Mouse (Mus musculus): ENCODE measurements around the gene Nos2. TPM values are rescaled to one million over a fixed set of nuclear protein-coding genes. Genes with fewer than 3 reads are reported as not detected.
"Not testable (repeated sequence)": the region's sequence is repeated elsewhere in the genome, so short reads cannot be mapped to it uniquely, and the experiment has no call there.

The Nos2 gene
- polyA plus RNA-seq, 1 experiment, result 0.06 TPM

DNA sequence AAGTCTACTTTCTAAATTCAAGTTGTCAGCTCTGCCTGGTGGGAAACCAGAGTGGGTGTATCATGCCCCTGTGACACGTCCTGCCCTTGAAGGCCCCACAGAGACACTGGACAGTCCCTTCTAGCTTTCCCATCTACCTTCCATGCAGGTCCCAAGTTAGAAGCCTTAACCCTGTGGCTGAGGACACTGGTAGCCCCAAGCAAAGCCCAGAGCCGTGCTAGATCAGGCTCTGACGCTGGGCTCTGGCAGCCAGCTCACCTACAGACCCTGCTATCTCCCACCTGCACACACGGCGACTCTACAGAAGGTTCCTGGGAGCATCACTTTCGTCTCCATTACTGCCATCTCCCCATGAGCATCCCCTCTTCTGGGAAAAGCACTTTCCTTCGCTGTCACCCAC is 63.0 kb downstream of the Nos2 start:
- no peaks in the 10 kb centered on the region for H3K9me3 ChIP-seq
- H3K4me3 ChIP-seq (replicated peaks), result peak overlapping the region; percentile 91
- H3K27me3 ChIP-seq (replicated peaks), result no peaks in the 10 kb centered on the region
- peaks cover 19% of the 10 kb centered on the region for H3K36me3 ChIP-seq (replicated peaks; ENCODE audit: low read length)
- peaks cover 83% of the 10 kb centered on the region for H3K4me1 ChIP-seq
- TF ChIP-seq FLI1 (IDR thresholded peaks at IDR 0.05; ENCODE audit: low read length), result no peak
- TF ChIP-seq GATA1 (IDR thresholded peaks at IDR 0.05; ENCODE audit: borderline replicate concordance, low read length), result no peak

DNA sequence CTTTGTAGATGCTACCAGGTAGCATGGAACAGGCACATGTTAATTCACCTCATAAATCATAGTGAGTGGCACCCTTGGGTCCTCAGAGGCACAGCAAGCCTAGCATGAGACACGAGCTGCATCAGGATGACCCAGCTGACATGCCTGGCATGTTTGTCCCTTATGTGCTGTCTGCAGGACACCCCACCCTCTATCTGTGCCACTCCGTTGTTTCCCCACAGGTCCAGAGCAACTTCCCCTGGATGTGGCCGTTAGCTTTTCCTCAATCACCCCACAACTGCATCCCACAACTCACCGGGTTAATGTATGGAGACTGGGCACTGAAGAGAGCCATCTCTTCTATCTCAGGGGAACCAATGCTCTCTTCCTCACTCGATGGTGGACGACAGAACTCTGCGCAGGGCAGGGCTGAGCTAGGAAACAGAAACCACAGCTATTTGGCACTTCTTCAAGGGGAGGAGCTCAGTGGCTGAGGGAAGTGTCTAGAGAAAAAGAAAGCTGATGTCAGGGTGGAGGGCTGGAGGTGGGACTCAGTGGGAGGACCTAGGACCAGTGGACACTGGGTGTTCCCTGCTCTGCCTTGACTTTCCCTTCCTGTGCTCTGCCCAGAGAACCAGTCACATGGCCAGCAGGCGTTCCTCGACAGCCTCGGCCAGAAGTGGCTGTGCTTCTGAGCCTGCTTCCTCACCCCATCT is 64.0 kb downstream of the Nos2 start, which contains the start of gene Lgals9:
Lgals9 (minus strand) TSS at position 464 of the 695 bp plus-strand sequence.
- Histone ChIP-seq H3K36me3 (replicated peaks; ENCODE audit: low read length) (peaks cover 15% of the 10 kb centered on the region), H3K9me3 (peaks cover 4% of the 10 kb centered on the region; the same call in 1 of the 2 replicates), H3K4me3 (replicated peaks) (peak within 1 kb of the TSS; percentile 91), H3K4me1 (peaks cover 74% of the 10 kb centered on the region), H3K27me3 (replicated peaks) (no peaks in the 10 kb centered on the region)
- TF ChIP-seq FLI1 (IDR thresholded peaks at IDR 0.05; ENCODE audit: low read length), result no peak
- no peak for TF ChIP-seq GATA1 (IDR thresholded peaks at IDR 0.05; ENCODE audit: borderline replicate concordance, low read length)

DNA sequence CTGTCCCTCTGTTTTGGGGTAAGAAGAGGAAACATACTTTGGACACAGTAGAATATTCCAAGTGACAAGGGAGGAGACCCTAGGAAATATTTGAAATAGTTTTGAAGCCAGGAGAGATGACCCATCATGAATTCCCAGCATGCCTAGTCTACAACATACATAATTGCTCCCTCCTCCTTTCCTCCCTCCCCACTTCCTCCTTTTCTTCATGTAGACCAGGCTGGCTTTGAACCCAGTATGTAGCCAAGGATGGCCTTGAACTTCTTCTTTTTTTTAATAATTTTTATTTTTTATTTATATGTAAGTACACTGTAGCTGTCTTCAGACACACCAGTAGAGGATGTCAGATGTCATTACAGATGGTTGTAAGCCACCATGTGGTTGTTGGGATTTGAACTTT is 64.9 kb downstream of the Nos2 start:
- peaks cover 66% of the 10 kb centered on the region for H3K4me1 ChIP-seq
- H3K36me3 ChIP-seq (replicated peaks; ENCODE audit: low read length), result peaks cover 12% of the 10 kb centered on the region
- H3K4me3 ChIP-seq (replicated peaks), result no peak overlapping the region
- no peak for TF ChIP-seq FLI1 (IDR thresholded peaks at IDR 0.05; ENCODE audit: low read length)
- TF ChIP-seq GATA1 (IDR thresholded peaks at IDR 0.05; ENCODE audit: borderline replicate concordance, low read length), result no peak
- no peaks in the 10 kb centered on the region for H3K27me3 ChIP-seq (replicated peaks)
- H3K9me3 ChIP-seq, result peaks cover 10% of the 10 kb centered on the region

DNA sequence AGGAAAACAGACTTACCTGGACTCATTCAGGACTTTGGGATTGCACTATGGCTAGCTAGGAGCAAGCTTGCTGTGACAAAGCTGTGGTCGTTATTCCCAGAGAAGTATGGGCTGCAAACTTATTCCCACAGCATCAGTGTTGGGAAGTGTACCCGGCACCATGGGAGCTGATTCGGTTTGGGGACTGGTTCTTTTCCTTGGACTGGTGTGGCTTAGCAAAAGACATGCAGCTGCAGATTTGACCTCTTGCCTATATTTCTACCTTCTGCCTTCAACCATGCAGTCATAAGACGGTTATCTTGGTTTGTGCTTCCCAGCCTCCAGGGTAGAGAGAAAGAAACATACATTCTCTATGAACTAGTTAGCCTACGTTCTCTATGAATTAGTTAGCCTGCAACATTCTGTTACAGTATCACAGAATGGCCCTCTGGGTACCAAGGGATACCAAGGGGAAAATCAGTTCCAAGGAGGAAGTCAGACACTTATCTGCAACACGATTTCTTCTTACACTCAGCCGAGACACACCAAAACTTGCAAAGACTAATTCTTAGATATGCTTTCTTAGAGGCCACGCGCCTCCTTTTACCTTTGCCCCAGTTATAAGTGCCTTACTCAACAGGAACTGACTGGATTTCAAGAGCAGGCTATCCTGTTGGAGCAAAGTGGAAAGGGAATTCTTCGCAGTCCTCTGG is 65.9 kb downstream of the Nos2 start:
- peaks cover 57% of the 10 kb centered on the region for H3K4me1 ChIP-seq
- H3K27me3 ChIP-seq (replicated peaks), result no peaks in the 10 kb centered on the region
- H3K4me3 ChIP-seq (replicated peaks), result no peak overlapping the region
- peaks cover 10% of the 10 kb centered on the region for H3K9me3 ChIP-seq
- H3K36me3 ChIP-seq (replicated peaks; ENCODE audit: low read length), result peaks cover 6% of the 10 kb centered on the region
- TF ChIP-seq FLI1 (IDR thresholded peaks at IDR 0.05; ENCODE audit: low read length) (no peak), GATA1 (IDR thresholded peaks at IDR 0.05; ENCODE audit: borderline replicate concordance, low read length) (no peak)

DNA sequence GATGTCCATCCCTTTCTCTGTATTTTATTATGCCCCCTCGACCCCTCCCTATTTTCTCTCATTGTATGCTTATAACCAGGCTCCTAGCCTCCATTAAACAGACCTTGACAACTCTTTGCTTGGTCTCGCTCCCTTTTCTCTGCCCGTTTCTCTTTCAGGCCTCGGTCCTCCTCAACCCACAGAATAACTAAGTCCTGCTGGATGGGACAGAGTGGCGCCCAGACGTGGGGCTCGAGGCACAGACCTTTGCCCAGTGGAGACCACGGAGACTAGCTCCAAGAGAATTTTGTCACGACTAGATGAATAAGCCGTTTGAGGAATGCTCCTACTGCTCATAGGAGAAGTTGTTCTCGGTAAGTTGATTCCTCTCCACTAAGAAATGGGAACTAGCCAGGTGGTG is 68.6 kb downstream of the Nos2 start:
- Histone ChIP-seq H3K4me1 (peaks cover 30% of the 10 kb centered on the region), H3K9me3 (peaks cover 13% of the 10 kb centered on the region)
- H3K36me3 ChIP-seq (replicated peaks; ENCODE audit: low read length); H3K4me3 ChIP-seq (replicated peaks); H3K27me3 ChIP-seq (replicated peaks): not testable (repeated sequence)

DNA sequence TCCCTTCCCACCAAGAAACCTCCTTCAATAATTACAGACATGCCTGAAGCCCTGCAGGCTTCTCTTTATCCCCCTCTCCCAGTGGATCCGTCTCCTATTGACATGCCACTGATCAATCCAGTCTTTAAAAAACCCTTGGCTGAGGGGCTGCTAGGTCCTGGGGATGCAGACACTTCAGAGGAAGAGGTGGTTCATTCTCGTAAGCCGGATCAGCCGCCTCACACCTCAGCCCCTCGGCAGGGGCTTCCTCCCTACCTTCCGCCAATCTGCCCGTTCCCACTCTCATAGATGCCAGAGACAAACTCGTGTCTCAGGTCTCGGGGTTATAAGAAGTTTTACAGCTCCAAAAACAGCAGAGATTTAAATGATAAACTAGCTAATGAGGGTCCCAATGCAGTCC is 69.5 kb downstream of the Nos2 start:
- Histone ChIP-seq H3K36me3 (replicated peaks; ENCODE audit: low read length) (no peaks in the 10 kb centered on the region), H3K4me3 (replicated peaks) (no peak overlapping the region), H3K27me3 (replicated peaks) (no peaks in the 10 kb centered on the region), H3K4me1 (peaks cover 21% of the 10 kb centered on the region), H3K9me3 (peaks cover 16% of the 10 kb centered on the region)
- TF ChIP-seq FLI1 (IDR thresholded peaks at IDR 0.05; ENCODE audit: low read length) (no peak), GATA1 (IDR thresholded peaks at IDR 0.05; ENCODE audit: borderline replicate concordance, low read length) (no peak)

DNA sequence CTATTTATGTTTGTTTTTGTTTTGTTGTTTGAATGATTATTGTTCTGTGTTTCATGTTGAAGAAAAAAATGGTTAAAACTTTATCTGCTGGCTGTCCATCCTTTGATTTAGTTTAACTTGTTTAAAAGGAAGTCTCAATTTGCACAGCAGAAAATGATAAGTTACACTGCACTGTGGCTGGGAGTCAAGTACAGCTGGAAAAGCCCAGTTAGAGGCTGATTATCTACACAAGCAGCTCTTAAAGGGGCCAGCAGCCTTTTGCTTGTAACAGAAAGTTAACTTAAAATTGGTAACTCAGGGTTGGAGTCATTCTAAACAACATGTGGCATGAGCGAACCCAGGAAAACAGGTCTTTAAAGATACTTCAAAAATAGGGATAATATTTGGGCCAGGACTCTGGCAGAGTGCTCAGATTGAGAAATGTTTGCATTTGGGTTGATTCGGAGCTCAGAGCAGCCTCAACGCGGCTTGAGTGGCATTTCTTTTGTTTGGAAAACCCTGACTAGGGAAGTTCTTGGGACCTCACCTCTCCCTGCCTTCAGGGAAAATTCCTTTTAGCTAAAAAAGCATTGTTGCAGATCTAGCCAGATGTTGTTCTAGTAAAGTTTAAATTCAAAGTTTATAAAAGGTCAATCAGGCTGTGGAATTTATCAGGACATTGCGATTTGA is 70.4 kb downstream of the Nos2 start:
- not testable (repeated sequence) for H3K27me3 ChIP-seq (replicated peaks); H3K4me3 ChIP-seq (replicated peaks); H3K36me3 ChIP-seq (replicated peaks; ENCODE audit: low read length)
- peaks cover 13% of the 10 kb centered on the region for H3K4me1 ChIP-seq
- peaks cover 23% of the 10 kb centered on the region for H3K9me3 ChIP-seq

DNA sequence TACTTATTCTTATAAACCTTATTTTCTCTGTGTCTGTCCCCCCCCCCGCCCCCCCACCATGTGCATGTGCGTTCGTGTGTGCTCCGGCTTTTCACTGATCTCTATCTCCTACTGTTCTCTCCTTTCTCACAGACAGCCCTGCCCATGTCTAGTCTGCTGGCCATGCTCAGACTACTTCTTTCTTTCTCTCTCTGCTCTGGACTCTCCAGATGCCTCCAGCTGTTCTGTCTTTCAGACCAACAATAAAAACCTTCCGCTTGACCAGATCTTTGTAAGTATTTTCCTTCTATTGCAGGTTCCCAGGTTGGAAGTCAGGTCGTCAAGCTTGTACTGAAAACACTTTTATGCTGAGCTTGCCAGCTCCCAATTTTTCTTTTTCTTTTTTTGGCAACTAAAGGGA is 78.5 kb downstream of the Nos2 start:
- no peak for TF ChIP-seq FLI1 (IDR thresholded peaks at IDR 0.05; ENCODE audit: low read length)
- TF ChIP-seq GATA1 (IDR thresholded peaks at IDR 0.05; ENCODE audit: borderline replicate concordance, low read length), result no peak

DNA sequence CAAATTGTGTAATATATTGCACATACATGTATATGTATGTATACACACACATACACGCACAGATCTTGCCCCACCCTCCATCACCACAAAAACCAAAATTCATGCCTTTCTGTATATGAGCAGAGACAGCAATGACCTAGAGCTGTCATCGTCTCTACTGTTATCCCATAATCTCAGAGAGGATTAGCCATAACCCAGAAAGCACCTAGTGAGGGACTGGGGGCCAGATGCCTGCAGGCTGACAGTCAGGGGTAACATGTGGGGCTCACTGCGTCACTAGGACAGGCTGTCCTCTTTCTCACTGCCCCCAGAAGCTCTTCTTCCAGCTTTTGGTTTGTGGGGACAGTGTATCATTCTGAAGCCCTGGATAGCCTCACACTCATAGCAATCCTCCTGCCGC is 81.3 kb downstream of the Nos2 start:
- Histone ChIP-seq H3K9me3 (peaks cover 13% of the 10 kb centered on the region), H3K4me3 (replicated peaks) (no peak overlapping the region), H3K4me1 (peaks cover 47% of the 10 kb centered on the region), H3K27me3 (replicated peaks) (no peaks in the 10 kb centered on the region), H3K36me3 (replicated peaks; ENCODE audit: low read length) (no peaks in the 10 kb centered on the region)
- TF ChIP-seq GATA1 (IDR thresholded peaks at IDR 0.05; ENCODE audit: borderline replicate concordance, low read length), result no peak
- TF ChIP-seq FLI1 (IDR thresholded peaks at IDR 0.05; ENCODE audit: low read length), result no peak

More for the DNA sequence above, 78.5 kb downstream of the Nos2 start:
- Histone ChIP-seq H3K36me3 (replicated peaks; ENCODE audit: low read length) (peaks cover 2% of the 10 kb centered on the region), H3K27me3 (replicated peaks) (no peaks in the 10 kb centered on the region), H3K9me3 (peaks cover 30% of the 10 kb centered on the region), H3K4me1 (peaks cover 27% of the 10 kb centered on the region), H3K4me3 (replicated peaks) (no peak overlapping the region)

DNA sequence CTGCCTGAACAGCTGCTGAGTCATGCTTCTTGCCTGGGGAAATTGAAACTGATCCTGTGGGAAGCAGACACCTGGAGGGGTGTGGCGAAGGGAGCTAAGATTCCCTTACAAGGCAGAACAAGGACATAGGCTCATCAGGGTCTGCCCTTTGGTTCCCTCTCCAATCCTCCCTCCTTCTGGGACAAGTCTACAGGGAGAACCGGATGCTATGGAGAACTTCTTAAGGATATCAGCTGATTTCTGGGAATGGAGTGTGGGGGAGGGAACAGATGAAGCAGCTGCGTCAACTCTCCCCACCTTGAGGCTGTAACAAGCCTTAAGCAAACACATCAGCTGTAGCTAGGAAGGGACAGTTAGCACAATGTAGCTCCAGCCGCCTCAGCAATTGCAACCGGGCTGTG is 82.0 kb downstream of the Nos2 start:
- Histone ChIP-seq H3K4me3 (replicated peaks) (peak overlapping the region; percentile 29), H3K9me3 (peaks cover 6% of the 10 kb centered on the region), H3K4me1 (peaks cover 48% of the 10 kb centered on the region), H3K27me3 (replicated peaks) (no peaks in the 10 kb centered on the region), H3K36me3 (replicated peaks; ENCODE audit: low read length) (no peaks in the 10 kb centered on the region)
- TF ChIP-seq FLI1 (IDR thresholded peaks at IDR 0.05; ENCODE audit: low read length) (no peak), GATA1 (IDR thresholded peaks at IDR 0.05; ENCODE audit: borderline replicate concordance, low read length) (no peak)
